Mouse (Mus musculus) liver, adult 2 months (tissue): Measurements from ENCODE around the gene Ccdc82.

Source experiments
- CTCF ChIP-seq: fragments of 200-500 bp; IDR thresholded peaks from 2 replicates; pipeline ENCODE4 v1.5.1; 2011; ENCODE audit warnings: low read depth, low read length, control low read depth
- POLR2A ChIP-seq: fragments of 200-500 bp; IDR thresholded peaks from 2 replicates; pipeline ENCODE4 v1.6.1; 2011; ENCODE audit warnings: low read length, control low read depth; ENCODE audit not compliant: insufficient read depth; ENCODE audit errors: extremely low read depth

DNA sequence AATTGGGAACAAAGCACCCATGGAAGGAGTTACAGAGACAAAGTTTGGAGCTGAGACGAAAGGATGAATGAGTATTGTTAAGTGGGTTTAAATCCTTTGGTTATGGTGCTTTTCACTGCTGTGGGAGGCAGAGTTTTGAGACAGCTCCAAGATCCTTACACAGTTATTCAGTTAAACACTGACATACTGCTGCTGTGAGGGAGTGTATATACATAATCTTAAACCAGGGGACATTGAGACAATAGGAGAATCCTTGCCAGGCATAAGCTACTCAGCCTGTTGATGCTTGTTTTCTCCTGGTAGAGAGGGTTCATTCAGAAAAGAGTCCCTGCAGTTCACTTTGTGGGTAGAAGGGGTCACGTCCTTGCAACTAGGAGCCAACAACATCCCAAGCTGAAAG is 40.4 kb upstream of the Ccdc82 start:
- TF ChIP-seq POLR2A (no peak), CTCF (no peak)
